Mouse (Mus musculus): ENCODE data around the gene Slu7.

GRCm38 (mm10) chr11:43451322-43451721 lies 17.8 kb downstream of the Slu7 start:
- no peak for TF ChIP-seq CTCF (IDR thresholded peaks at IDR 0.05)
- no peak for TF ChIP-seq EP300 (IDR thresholded peaks at IDR 0.05)
